Mouse (Mus musculus): ENCODE results near the gene Rundc3a.

Gene Rundc3a

DNA sequence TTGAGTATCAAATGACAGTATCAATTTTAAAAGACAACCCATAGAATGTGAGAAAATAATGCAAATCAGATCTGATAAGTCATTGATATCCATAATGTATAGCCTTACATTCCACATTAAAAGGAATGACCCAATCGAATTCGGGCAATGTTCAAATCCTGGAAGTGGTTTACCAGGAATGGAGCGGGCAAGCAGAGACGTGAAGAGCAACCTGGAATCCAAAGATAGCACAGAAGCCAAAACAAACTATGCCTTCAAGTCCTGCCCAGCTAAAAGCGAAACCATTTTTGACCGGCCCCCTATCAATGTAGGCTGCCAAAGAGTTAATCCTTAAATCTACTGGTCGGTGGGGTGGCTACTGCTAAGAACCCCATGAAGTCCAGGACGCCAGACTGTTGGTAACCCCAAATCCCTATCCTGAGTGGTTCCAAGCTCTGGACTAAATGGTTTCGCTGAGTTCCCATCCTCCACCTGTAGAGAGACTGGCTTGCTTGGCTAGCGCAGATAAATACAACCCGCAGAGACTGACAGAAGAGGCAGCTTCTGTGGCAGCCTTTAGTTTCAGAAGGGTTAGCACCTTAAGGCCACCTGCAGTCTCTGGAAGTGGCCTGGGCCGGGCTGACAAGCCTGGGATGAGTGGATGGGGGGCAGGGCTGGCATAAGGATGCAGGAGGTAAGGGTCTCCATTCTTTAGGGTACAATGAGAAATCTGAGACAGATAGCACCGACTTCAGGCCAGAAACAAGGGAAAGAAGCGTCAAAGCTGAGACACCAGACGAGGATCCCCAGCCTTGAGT, 564 bp upstream of the Rundc3a start:
- peak; percentile 84 for DNase-seq (ENCODE audit: low read depth, low spot score)

DNA sequence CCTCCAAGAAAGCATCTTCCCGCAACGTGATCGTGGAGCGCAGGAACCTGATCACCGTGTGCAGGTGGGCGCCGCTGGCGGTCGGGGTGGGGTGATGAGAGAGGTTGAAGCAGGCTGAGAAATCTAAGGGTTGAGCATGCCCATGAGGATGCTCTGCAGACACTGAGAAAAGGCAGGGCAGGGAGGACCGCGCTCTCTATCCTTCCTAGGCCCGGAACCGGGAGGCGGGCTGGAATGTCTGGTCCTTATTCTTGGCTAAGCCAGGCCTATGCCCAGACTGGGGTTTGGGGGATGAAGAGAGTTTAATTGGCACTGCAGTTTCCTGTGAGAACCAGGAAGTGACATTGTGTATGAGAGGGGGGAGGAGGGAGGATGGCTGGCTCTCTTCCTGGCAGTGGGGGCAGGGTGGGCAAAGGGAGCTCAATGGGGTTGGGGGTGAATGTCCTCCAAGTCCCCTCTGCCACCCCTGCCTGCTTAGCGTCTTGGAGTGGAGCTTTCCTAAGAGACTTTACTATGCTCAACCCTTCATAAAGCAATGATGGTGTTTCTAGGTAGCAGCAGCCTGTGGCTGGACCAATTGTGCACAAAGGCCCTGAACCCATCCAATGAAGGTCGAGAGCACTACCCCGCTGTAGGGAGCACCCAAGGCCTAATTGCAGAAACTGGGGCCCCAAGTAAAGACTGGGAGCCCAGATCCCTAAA, 667 bp downstream of the Rundc3a start:
- DNase-seq (ENCODE audit: low read depth, low spot score), result peak; percentile 88

DNA sequence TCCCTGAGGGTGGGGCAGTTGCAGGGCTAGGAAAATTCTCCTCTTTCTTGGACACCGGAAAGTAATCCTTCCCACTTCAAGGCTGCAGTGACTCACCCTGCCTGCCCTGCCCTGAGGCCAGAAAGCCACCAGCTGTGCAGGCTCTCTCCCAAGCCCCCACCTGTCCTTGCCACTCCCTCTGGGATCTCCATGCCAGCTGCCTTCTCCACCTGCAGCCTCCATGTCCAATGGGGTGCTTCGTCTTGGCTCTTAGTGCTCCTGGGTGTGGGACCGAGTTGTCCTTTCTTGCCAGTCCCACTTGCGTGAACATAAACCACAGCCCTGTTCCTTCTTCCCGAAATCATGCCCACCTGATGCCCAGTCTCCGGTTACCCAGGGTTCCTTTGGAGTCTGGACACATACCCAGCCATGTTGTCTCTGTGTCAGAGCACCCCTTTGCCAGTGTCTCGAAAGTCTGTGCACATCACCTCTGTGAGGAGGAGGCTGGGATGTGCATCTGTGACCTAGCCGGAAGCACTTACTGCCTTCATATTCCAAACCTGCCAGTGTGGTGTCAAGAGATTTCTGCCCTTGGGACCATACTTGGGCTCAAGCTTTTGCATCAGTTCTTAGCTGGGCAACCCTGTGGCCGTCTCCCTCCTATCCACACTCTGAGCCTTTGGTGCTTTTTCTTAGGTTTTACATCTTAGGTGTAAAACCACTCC, 1.4 kb downstream of the Rundc3a start:
- DNase-seq (ENCODE audit: low read depth, low spot score), result peak; percentile 72

DNA sequence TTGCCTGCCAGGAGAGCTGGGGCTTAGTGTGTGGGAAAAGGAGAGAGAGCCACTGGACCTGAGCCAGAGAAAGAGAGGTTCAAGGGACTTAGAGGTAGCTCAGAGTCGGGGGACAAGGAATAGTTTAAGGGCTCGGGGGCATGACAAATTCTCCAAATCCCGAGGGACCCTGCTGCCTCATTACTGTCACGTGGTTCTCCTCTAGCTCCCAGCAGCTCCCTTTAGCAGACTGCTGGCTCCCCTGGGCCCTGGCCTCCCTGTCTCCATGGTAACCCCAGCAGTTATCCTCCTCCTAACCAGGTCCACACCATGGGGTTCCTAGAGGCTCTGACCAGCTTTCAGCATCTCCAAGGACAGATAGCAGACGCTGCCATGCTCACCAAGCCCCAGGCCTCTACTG, 2.0 kb downstream of the Rundc3a start:
- peak; percentile 77 for DNase-seq (ENCODE audit: low read depth, low spot score)

DNA sequence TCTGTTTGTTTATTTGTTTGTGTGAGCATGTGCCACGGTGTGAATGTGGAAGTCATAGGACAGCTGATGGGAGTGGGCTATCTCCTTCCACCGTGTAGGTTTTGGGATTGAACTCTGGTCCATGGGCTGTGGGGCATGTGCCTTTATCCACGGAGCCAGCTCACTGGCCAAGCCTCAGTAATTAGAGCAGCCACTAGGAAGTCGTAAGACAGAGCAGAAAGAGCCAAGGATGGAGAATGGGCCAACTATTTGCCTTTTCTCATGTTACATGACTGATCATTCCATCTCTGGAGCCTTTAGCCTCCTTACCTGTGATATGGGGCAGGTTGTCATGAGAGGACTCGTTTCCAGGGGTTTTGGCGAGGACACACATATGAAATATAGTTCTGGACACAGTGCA, 3.1 kb downstream of the Rundc3a start:
- DNase-seq (ENCODE audit: low read depth, low spot score), result peak; percentile 45

DNA sequence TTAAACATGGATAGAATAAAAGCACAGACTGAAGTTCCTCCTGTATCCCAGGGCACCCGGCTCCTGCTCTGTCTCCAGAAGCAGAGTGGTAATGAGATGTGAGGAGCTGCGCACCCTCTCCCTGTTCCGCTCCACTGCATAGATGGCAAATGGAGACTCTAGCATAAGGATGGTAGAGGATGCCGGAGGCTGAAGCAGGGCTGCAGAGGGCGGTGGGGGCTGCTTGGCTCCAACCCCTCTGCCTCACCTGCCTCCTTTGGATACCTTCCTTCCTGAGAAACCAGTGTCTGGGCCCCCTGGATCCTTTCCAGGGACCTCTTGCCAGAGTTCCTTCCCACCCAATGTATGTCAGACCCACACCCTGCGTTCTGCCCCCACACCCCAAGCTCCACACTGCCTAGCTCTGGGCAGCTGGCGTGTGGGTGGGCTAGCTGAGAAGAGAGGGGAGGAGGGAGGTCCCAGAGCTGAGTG, 3.5 kb downstream of the Rundc3a start:
- DNase-seq (ENCODE audit: low read depth, low spot score), result peak; percentile 77

DNA sequence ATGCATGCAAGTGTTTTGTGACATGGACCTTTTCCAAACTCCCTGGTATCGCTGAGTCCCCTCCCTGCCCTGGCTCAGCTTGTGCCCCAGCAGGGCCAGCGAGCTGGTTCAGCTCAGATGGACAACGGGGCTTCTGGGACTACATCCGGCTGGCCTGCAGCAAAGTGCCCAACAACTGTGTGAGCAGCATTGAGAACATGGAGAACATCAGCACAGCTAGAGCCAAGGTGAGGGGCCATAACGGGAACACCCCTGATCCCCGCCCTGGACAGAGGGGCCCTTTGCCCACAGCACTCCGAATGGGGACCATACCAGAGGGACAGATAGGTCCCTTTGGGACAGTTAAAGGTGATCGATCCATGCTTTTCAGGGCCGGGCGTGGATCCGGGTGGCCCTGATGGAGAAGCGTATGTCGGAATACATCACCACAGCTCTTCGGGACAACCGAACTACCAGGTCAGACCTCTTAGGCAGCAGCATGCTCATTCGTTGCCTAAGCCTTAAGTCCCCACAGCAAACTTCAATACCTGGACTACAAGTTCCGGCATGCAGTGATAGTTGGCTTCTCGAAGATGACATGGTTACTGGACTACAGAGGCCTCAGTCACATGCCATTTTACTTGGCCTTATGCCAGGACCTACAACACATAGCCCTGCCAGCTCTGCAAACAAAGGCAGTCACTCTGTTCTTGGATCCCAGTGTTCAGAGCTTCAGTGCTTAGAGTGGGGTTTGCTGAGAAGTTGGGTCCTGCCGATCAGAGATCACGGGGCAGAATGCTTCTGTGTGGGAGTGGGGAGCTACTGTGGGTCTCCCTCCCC, 5.0 kb downstream of the Rundc3a start:
- DNase-seq (ENCODE audit: low read depth, low spot score), result peak; percentile 96

DNA sequence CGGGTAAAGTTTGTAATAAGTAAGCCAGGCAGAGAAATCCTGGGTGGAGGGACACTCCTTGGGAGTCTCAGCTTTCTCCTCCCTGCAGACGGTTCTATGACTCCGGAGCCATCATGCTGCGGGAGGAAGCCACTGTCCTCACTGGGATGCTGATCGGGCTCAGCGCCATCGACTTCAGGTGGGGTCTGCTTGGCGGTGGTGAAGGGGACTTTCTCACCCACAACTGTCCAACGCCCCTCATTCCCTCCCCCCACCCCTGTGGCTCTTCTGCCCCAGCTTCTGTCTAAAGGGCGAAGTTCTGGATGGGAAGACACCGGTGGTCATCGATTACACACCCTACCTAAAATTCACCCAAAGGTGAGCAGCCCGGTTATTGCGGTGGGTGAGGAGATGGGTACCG, 5.9 kb downstream of the Rundc3a start:
- no peak for DNase-seq (ENCODE audit: low read depth, low spot score)

DNA sequence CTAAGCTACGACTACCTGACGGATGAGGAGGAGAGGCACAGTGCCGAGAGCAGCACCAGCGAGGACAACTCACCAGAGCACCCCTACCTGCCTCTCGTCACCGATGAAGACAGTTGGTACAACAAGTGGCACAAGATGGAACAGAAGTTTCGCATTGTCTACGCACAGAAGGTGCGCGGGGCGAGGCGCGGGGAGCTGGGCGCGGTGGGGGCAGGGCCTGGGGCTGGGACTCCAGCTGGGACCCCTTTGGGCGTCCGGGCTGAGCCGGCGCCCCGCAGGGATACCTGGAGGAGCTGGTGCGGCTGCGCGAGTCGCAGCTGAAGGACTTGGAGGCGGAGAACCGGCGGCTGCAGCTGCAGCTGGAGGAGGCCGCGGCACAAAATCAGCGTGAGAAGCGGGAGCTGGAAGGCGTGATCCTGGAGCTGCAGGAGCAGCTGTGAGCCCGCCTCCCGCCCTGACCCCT, 6.4 kb downstream of the Rundc3a start:
- peak; percentile 73 for DNase-seq (ENCODE audit: low read depth, low spot score)

DNA sequence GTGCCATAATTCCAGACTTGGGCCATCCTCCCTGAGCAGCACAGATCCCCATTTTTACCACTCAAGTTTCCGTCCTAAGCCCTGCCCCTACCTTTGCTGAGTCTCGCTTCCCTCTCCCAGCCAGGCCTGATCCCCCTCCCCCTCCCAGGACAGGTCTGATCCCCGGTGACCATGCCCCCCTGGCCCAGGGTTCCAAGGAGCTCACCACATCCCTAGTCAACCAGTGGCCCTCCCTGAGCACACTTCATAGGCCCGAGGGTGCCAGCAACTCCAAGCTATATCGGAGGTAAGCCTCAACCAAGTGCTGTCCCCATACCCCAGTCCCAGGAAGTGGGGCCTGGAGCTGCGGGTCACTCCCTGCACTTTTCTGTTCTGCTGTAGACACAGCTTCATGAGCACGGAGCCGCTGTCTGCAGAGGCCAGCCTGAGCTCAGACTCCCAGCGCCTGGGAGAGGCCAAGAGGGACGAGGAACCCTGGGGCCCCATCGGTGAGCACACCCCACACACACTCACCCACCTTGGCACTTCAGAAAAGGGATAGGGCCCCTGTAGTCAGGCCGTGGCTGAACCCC, 7.4 kb downstream of the Rundc3a start:
- DNase-seq (ENCODE audit: low read depth, low spot score), result no peak

DNA sequence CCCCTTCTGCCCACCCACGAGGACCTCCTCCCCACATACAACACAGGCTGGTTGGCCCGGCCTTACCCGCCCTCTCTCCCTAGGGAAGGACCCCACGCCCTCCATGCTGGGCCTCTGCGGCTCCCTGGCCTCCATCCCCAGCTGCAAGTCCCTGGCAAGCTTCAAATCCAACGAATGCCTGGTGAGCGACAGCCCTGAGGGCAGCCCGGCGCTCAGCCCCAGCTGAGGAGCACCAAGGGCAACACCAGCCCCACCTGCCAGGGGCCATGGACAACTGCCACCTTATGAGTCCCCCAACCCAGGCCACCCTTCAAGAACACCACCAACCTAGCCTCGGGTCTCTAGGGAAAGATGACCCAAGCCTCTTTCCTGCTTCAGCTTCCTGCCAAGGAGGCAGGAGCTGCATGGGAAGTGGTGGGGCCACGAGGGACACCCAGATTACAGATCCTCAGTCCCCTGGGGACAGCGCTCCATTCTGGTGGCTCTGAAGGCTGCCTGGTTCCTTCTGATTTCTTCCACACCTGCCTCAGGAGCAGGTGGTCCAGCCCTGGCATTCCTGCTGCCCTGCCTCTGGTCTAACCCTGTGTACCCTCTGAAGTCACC, 8.8 kb downstream of the Rundc3a start:
- no peak for DNase-seq (ENCODE audit: low read depth, low spot score)

DNA sequence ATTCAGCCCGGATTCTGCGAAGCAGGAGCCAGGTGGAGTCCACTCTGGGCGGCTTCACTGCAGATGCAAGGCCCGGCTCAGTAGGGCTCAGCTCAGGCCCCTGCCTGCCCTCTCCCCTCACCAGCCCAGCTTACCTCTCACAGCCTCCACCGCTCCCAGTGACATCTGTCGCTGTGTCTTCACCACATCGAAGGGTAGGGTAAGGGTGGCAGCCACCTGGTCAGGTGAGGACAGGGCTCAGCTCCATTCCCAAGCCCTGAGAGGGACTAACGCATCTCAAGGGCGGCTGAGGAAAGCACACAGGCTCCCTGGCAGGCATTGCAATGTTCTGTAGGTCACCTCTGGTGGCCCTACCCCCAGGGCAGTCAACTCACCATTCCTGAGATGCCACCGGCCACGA, 10.5 kb downstream of the Rundc3a start:
- DNase-seq (ENCODE audit: low read depth, low spot score), result no peak

DNA sequence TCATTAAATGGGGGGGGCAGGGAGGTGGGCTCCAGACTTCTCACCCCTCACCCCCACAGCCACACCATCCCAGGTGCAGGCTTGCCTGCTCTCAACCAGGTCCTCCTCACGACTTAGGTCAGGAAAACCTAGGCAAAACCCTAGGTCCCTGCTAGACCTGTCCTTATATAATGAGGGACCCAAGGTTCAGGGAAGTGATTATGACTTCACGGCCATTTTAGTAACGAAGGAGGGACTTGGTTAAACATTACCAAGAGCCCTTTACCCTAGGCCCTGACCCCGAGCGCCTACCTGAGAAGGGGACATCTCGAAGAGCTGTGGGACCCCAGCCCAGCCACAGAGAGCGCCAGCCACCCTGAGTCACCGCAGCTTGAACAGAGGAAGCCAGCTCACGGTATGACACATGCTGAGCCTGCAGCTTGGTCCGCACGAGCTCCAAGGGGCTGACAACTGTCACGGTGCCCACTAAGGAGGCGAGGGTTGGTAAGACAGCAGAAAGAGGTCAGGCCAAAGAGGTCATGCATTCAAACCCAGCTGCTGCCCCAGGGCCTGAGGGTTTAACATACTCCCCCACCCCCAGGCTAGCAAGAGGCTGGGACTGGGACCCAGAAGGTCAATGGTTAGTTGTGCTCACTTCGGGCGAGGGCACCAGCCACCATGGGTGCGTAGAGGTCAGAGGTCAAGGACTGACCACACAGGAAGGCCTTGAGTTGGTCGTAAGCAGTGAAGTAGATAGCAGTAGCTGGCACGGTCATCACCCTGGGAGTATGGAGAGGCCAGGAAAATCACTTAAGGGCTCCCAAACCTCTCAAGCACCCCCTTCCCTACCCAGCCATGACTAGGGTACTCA, 11.2 kb downstream of the Rundc3a start:
- DNase-seq (ENCODE audit: low read depth, low spot score), result peak; percentile 22

DNA sequence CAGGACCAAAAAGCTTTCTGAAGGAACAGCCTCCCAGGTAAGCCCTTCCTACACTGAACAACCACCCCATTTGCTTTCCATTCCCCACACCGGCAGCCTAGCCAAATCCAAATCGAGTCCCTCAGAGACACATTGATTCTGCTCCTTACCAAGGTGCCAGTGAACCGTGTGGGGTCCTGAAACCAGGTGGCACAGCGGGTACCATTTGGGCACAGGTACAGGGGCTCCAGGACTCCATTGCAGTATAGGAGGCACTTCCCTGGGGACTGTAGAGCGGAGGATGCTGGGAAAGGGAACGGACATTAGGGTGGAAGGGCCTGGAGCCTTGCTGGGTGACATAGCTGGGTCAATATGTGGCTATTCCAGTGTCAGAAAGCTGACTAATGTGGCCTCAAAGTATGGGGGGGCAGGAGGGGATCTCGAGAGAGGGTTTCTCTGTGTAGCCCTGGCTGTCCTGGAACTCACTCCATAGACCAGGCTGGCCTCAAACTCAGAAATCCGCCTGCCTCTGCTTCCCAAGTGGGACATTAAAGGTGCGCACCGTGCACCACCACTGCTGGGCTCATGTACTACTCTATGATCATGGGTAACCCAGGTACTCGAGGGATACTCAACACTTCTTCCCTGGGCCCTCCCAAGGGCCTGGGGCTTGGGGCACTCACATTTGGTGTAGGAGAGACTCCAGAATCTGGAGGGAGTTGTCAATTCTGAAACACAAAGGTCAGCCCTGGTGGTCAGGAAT, 12.5 kb downstream of the Rundc3a start:
- DNase-seq (ENCODE audit: low read depth, low spot score), result no peak

DNA sequence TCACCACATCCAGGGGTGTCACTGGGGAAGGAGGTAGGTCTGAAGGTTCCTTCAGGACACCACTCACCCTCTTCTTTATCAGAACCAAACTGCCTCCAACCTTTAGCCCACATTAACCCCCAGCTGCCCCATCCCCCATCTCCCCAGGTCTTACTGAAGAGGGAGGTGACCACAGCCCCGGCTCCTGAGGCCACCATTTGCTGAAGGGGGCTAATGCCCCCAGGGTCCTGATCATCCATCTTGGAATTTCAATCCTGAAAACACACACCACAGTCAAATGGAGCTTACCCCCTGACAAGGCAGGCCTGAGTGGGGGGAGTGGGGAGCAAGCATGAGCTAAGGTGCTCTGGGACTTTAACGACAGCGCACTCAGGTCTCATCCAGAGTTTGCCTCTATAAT, 13.2 kb downstream of the Rundc3a start:
- no peak for DNase-seq (ENCODE audit: low read depth, low spot score)

DNA sequence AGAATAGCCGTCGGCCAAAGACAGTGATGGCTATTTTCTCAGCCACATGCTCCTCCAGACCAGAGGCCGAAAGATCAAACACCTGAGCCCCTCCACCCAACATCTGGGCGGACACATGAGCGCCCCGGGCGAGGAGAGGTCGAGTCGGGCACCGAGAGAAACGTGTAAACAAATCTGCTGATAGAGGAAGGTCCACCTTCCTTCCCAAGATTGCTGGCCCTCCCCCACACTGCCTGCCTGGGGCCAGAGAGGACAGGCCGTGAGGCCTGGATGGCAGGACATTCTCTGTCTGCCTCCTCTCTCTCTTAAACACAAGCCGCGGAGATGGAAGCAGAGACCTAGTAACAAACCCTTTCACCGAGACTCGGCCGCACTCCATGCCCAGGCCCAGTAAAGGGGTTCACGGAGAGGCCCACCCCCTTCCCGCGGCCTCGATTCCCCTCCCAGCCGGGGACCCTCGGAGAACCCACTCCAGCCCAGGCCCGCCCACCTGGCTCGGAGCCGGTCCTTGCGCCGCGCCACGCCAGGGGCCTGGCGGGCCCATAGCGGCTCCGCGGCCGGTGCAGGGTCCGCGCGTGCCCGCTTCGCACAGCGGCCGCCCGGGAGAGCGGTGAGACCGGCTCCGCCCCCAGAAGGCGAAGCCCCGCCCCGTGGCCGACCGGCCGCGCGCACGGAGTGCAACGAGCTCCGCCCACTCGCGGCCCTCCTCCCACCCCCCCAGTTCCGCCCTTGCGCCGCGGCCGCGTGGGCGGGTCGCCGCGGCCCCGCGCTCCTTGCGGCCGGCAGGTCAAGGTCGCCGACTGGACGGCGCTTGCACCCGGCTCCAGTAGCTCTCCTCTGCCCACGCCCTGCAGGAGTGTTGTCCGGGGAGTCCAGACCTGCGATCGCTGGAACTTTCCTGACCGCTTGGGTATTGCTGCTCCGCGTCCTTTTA, 14.0 kb downstream of the Rundc3a start:
- peak; percentile 96 for DNase-seq (ENCODE audit: low read depth, low spot score)

DNA sequence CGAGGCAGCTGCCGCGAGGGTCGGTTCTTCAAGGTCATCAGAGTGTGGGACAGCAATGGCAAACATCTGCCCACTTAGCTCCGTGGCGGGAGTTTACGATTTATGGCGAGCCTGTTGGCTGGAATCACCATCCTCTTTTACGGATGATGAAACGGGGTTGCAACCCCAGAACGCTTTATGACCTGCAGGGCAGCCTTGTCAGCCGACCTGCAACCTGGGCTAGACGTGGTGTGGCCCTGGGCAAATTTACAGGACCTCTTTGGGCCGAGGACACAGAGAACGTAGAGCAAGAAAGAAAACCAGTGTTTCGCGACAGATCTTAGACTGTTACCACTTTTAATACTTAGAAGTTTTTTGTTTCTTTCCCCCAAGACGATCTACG, 14.6 kb downstream of the Rundc3a start, which contains the start of gene Slc25a39:
Gene Slc25a39, minus strand, starts transcription at position 113 of the 382 bp plus-strand sequence.
- no peak for DNase-seq (ENCODE audit: low read depth, low spot score)

DNA sequence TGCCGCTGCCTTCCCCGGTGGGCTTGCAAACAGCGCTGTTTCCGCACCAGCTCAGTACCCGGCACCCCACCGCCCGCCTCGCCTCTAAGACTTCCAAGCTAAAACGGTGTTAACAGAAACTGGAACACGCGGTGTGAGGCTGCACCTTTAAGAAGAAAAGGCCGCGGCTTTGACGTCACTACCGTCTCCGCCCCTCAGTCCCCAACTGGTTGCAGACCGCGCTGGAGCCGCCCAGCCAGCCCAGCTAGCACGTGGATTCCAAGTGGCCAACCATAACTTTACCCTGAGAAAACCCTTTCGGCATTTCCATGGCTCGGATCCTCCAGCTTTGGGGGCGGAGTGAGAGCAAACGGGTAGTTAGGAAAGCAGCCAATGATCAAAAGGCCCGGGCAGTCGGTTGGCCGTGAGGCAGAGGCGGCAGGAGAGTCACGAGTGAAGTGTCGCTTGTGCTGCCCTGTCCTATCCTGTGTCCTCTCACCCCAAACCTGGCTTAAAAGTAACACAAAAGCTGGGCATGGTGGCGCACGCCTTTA, 15.2 kb downstream of the Rundc3a start:
- DNase-seq (ENCODE audit: low read depth, low spot score), result peak; percentile 100
